Mouse (Mus musculus) thymus, postnatal 10 days (tissue): Measurements from ENCODE around the gene Ddah2.

Source experiments
- DNase-seq, 2 experiments: peaks; one replicate each; pipeline ENCODE4 v3.0.0; 2021; ENCODE audit warnings: low spot score in 2 of 2

Ddah2 gene

DNA sequence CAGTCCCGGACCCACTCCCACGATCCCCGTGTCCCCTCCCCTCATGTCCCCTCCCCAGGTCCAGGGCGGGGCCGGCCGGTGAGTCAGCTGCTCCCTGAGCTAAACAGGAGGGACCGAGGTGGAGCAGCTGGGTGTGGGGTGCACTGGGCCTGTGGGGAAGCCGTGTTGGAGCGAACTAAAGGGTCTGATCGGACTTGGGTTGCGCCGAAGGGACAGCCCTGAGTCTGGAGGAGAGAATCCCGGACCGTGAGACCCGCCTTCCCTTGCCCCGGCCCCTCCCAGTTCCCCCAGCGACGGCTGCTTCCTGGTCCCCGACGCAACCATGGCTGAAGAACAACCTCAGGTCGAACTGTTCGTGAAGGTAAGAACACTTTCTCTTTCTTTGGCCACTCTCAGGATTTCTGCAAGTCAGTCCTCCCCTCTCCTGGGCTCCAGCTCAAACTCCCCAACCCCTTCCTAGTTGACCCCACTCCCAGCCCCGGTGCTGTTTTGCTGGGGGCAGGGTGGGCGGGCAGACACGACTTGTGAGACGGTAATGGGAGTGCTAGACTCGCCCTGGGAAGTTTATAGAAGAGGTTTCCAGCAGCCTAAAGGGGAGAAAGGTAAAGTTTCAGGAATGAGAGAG lies 8.6 kb upstream of the Ddah2 start:
- peak; percentile 75 to 77 for DNase-seq

DNA sequence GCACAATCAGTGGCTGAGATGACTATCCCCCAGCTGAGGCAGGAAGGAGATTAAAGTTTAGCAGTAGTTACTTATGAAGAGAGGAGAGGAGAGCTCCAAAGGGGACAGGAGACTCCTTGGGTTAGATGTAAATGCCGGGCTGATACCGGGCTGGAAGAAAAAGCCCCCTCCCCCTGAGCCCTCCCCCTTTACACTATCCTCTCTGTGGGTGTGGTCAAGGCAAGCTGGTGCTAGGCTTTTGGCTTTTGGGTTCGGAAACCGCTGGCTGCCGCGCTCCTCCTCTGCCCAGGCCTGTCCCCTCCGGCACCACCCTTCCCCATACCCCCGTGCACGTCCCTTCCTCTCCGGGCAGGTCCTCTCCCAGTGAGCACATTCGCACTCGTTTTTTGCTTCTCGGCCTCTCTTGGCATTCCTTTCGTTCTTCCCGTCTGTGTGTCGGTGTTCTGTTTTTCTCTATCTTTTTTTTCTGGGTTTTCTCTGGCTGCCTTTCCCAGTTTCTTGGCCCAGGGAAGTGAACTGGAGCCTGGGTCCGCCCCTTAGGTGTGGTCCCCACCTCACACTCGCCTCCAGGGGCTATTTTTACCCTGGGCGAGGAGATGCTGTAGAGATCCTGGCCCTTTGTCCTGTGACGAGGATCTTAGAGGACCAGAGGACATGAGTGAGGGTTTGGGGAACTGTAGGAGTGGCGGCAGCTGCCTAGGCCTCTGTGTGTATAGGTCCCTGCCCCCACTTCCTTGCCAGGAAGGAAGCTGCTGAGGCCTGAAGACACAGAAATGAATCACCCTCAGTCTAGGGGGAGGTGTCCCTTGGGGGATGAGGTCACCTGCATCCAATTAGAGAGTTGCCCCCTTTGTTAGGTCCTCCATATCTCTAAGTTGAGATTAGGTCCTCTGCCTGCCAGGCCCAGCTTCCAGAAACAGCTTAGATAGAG lies 7.4 kb upstream of the Ddah2 start:
- DNase-seq = peak; percentile 69 to 72

- no peak for DNase-seq
These were observed 6.5 kb upstream of the Ddah2 start for GRCm38 (mm10) chr17:35052271-35052798.

- DNase-seq = no peak
These were observed 2.9 kb upstream of the Ddah2 start for GRCm38 (mm10) chr17:35055691-35056495.

GRCm38 (mm10) chr17:35057090-35057489 lies 1.7 kb upstream of the Ddah2 start:
- no peak for DNase-seq

DNA sequence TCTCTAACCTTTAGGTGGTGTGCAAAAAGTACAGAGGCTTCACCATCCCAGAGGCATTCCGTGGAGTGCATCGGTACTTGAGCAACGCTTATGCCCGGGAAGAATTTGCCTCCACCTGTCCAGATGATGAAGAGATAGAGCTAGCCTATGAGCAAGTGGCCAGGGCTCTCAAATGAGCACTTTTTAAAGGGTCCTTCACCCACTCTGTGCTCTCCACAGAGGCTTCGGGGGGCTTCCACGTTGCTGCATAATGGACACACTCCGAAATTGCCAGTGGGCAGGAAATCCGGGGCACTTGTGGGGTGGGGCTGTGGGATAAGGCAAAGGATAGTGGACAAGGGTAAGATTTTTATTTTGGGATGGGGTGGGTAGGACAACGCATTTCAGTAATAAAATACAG lies 519 bp upstream of the Ddah2 start:
- DNase-seq = no peak

DNA sequence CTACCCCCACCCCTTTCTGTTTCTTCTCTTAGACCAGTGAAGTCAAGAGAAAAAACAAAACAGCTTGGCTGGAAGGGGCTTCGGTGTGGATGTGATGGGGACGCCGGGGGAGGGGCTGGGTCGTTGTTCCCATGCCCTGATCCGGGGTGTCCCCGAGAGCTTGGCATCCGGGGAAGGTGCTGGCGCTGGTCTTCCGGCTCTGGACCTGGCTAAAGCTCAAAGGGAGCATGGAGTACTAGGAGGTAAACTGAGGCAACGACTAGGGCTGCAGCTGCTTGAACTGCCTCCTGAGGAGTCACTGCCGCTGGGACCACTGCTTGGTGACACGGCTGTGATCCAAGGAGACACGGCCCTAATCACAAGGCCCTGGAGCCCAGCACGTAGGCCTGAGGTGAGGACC lies 1.2 kb downstream of the Ddah2 start:
- no peak for DNase-seq

DNA sequence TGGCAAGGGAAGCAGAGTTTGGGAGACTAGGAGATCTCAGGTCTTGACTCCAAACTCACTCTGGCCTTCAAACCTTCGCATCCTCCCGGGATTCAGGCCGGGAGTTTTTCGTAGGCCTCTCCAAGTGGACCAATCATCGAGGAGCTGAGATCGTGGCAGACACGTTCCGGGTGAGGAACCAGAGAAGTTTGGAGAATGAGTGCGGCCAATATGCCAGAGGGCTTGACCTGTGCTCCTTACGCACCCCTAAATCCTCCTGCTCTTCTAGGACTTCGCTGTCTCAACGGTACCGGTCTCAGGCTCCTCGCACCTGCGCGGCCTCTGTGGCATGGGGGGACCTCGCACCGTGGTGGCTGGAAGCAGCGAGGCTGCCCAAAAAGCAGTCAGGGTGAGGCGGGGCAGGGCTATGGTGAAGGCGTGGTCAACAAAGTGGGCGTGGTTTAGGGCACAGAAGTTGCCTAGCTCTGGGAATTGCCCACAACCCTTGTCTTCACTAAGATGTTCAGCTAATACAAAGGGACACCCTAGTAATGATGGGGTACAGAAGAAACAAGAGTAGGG lies 2.0 kb downstream of the Ddah2 start:
- no peak for DNase-seq

GRCm38 (mm10) chr17:35061299-35061698 lies 2.5 kb downstream of the Ddah2 start:
- no peak for DNase-seq

GRCm38 (mm10) chr17:35063466-35063865 lies 4.6 kb downstream of the Ddah2 start:
- no peak for DNase-seq

DNA sequence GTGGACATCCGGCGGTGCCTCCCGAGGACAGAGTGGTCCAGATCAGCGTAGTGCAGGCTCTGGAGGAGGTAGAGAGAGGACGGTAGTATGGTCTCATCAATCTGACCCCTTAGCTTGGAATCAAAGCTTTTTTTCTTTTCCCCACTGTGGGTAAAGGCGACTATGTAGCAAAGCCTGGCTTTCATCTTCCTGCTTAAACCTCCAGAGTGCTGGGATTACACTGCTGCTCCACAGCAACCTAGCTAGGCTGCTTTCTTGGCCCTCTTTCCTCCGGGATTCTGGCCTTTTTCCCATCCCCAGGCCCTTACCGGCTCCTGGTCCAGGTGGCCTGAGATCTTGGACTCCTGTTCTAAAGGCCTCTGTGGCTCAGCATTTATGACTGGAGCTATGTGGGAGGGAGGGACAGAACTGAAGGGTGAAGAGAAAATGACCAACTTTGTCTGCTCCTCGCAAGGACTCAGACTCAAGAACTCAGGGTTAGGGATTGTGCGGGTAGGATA lies 5.6 kb downstream of the Ddah2 start:
- DNase-seq = no peak

- DNase-seq = no peak
These were observed 6.4 kb downstream of the Ddah2 start, which contains the start of gene Ly6g6c for GRCm38 (mm10) chr17:35064951-35065947. Ly6g6c (plus strand) TSS chr17:35065388.

DNA sequence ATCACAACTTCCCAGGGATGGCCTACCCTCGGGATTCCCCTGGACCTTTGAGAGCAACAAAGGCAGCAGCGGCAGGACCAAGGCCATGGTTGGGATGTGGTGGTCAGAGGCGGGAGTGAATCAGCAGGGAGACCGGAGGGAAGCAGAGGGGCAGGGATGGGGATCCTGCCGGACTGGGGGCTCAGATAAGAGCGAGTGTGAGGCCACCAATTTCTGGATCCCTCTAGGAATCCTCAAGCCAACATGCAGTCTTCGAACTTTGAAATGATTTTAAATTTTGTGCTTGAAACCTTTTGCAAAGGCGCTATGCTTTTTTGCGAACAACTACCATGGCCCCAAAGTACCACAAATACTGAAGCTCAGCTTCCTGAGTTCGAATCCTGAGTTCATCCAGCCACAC lies 7.2 kb downstream of the Ddah2 start, which contains the start of gene Mpig6b:
TSS of gene Mpig6b (minus strand) at position 101 of the 400 bp plus-strand sequence.
- no peak for DNase-seq

DNA sequence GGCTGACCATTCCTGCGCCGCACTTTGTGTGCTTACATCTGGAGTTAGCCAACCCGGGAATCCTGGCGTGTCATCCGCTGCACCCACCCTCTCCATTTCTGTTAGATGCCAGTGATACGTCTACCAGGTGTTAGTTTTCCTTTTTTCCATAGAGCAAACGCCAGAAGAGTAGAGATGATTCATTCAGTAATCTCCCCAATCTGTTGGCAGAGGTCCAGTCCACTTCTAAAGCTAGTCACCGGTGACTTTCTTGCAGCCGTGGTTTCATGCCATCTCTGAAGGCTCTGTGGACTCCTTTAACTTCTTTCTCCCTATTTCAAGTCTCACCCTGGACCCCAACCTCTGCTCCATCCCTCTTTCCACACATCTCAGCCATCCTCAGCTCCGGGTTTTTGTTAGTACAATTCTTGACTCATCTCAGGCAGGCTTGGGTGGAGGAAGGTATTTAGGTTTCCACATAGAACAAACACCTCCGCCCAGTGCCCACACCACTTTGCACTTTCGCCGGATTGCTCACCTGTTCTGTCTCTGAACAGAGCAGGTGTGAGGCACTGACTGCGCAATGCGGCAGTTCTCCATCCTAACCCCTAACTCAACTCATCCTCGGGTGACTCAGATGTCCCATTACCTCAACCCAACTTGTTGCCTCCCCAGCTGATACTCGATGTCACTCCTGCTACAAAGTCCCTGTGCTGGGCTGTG lies 9.5 kb downstream of the Ddah2 start:
- no peak for DNase-seq

- DNase-seq = peak; percentile 68 to 78
These were observed 11.9 kb downstream of the Ddah2 start for GRCm38 (mm10) chr17:35070556-35071229.

DNA sequence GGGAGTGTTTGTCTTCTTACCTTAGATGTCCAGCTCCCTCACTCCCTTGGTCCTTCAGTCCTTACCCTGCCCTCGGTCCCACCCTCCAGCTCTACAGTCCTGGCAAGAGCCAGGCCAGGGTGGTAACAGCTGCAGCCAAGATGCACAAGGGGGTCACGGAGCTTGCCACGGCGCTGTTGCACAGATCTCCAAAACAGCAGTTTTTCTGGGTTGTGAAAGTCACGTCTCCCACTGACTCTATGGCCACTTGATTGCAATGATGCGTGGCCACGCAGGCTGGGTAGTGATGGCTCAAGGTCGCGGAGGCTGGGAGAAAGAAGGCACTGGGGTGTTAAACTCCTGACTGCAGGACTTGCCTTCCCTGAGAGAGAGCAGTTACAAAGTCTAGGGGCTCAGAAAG lies 12.6 kb downstream of the Ddah2 start:
- DNase-seq = no peak

DNA sequence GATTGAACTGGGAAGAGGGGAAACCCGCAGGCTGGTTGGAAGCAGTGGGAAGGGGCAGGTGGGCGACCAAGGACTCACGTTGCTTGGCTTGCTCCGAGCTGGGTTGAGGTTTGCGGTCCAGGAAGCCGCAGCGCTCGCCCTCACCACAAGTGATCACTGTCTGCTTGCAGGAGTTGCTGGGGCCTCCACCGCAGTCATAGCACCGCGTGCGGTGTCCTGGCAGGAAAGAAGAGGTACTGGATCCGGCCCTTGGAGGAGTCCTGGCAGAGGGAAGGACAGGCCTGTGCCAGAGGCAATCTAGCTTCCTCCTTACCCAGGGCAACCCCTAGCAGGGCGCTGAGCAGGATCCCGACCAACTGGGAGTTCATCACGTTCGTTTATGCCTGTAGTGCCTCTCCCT lies 15.3 kb downstream of the Ddah2 start:
- peak; percentile 24 to 37 for DNase-seq

DNA sequence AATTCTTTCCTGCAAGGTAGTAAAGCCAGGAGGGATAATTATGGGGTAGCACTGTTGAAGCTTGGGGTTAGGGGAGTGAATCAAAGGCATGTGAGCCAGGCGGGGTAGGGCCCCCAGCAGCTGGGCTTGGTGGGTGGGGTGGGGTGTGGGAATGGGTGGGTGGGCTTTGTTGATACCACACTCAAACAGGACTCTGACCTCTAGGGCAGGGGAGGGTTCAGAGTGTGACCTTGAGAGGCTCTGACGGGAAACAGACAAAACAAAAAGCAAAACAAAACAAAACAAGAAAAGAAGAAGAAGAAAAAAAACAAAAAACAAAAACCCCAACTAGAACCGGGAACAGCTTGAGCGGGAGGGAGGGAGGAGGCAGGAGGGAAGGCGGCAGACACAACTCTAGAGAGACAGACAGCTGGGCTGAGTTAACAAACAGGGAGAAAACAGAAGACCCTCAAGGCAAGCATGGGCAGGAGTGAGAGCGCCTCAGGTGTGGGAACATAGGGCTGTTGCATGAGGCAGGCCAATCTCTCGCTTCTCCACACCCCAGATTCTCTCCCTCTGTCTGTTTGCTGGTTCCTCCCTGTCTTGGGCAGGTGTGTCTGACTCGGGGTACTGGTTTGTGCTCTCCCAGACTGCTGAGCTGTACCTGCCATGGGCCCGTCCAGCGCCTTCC lies 17.8 kb downstream of the Ddah2 start, which contains the start of gene Ly6g6e:
TSS of gene Ly6g6e (plus strand) at position 396 of the 670 bp plus-strand sequence.
- no peak for DNase-seq
